ENCODE assay signal across 21 mouse cellular contexts in the genomic region with DNA sequence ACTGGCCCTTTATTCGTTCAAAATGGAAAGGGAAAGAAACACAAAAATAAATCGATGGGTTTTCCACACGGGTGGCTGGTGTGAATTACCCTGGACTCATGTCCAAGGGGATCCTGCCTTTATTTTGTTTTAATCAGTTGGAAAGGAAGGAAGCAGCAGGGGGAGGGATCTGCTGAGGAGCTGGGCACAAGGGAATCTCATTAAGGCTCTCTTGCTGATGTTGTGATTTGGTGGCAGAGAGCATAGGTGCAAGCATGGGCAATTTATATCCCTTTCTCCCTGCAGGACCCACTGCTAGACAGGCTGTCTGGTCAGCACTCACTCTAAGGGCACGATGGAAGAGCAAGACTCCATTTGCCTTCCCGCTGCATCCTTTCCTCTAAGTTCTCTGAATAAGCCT.
A peak's percentile ranks its signal among the peaks of the same experiment; 100 is the strongest.
DNase-seq lines count a peak whose midpoint lies in the region; ATAC-seq and TF ChIP-seq lines count a peak whose summit lies in the region.
"Had no signal": no experiment of that assay in that cellular context is flagged by ENCODE, and none has a peak within 500 bp of the region (broad histone marks: within the 10 kb centered on the region; RNA-seq: fewer than 3 reads in every experiment).

No protein-coding gene starts in this region.

- H3K4me3 ChIP-seq in hindbrain, embryonic 13.5 days = no peak overlapping the region
- no peak overlapping the region for H3K4me3 ChIP-seq in hindbrain, embryonic 12.5 days
- no peak overlapping the region for H3K4me3 ChIP-seq in forebrain, embryonic 16.5 days (replicated peaks; ENCODE audit: low read length)
- H3K4me3 ChIP-seq: heart, embryonic 10.5 days; left cerebral cortex, adult 2 months; limb, embryonic 10.5 days had no signal

- TF ChIP-seq CTCF in brain, embryonic 14.5 days (IDR thresholded peaks at IDR 0.05; ENCODE audit: borderline replicate concordance, extremely low read depth, insufficient read depth, insufficient read length) = no peak

- no peaks in the 10 kb centered on the region for H3K36me3 ChIP-seq in hindbrain, embryonic 13.5 days
- no peaks in the 10 kb centered on the region for H3K36me3 ChIP-seq in hindbrain, embryonic 12.5 days
- H3K36me3 ChIP-seq in forebrain, embryonic 16.5 days (ENCODE audit: control insufficient read depth, insufficient read depth) = no peaks in the 10 kb centered on the region
- H3K36me3 ChIP-seq: heart, embryonic 10.5 days; limb, embryonic 10.5 days had no signal

- peak; percentile 1 for DNase-seq in brain, adult 2 months (ENCODE audit: low read depth, low spot score)
- DNase-seq in brain, embryonic 14.5 days (ENCODE audit: low read depth) = peak; percentile 43
- no peak for DNase-seq in thymus, postnatal 36 days
- DNase-seq in frontal cortex, postnatal 10 days (ENCODE audit: low spot score in 2 of 2) = no peak
- DNase-seq: adrenal gland, postnatal 25 days; cerebellum, adult 9-10 months; gastrocnemius, postnatal 25 days; kidney, adult 8-10 months; kidney, postnatal 25 days; lung, adult 2 months; lung, postnatal 4 days; right cerebral cortex, adult 18-20 months; thymus, adult 18-20 months had no signal

- no peak for TF ChIP-seq POLR2A in brain, embryonic 14.5 days (IDR thresholded peaks at IDR 0.05; ENCODE audit: borderline replicate concordance, extremely low read depth, insufficient read depth, insufficient read length, poor library complexity, severe bottlenecking)

- no peaks in the 10 kb centered on the region for H3K9me3 ChIP-seq in hindbrain, embryonic 13.5 days
- H3K9me3 ChIP-seq in hindbrain, embryonic 12.5 days (replicated peaks) = 0 out of 2 replicates have a peak, but pooled peaks cover 6% of the 10 kb centered on the region
- H3K9me3 ChIP-seq in forebrain, embryonic 16.5 days (ENCODE audit: control insufficient read depth, low read length) = no peaks in the 10 kb centered on the region
- H3K9me3 ChIP-seq: heart, embryonic 10.5 days; limb, embryonic 10.5 days had no signal

- H3K27me3 ChIP-seq in hindbrain, embryonic 13.5 days = no peaks in the 10 kb centered on the region
- no peaks in the 10 kb centered on the region for H3K27me3 ChIP-seq in hindbrain, embryonic 12.5 days
- H3K27me3 ChIP-seq in forebrain, embryonic 16.5 days (replicated peaks; ENCODE audit: control insufficient read depth, insufficient read depth, low read length) = no peaks in the 10 kb centered on the region

- ATAC-seq in hindbrain, embryonic 13.5 days (ENCODE audit: low FRiP score) = no peak
- no peak for ATAC-seq in hindbrain, embryonic 12.5 days (ENCODE audit: low FRiP score)
- ATAC-seq in forebrain, embryonic 16.5 days = 0 out of 2 replicates have a peak, but pooled peaks have one; percentile 15
- ATAC-seq: inflammation-experienced regulatory T-cells, adult 6 months had no signal

- peaks cover 6% of the 10 kb centered on the region; the same call in 1 of the 2 replicates for H3K4me1 ChIP-seq in hindbrain, embryonic 13.5 days (replicated peaks)
- no peaks in the 10 kb centered on the region for H3K4me1 ChIP-seq in hindbrain, embryonic 12.5 days
- no peaks in the 10 kb centered on the region for H3K4me1 ChIP-seq in forebrain, embryonic 16.5 days (replicated peaks; ENCODE audit: control insufficient read depth, insufficient read depth, low read length)
- H3K4me1 ChIP-seq: limb, embryonic 10.5 days had no signal

- H3K9ac ChIP-seq in hindbrain, embryonic 13.5 days = no peak overlapping the region
- no peak overlapping the region for H3K9ac ChIP-seq in hindbrain, embryonic 12.5 days
- no peak overlapping the region for H3K9ac ChIP-seq in forebrain, embryonic 16.5 days (replicated peaks; ENCODE audit: low read depth, low read length)

- 32% methylated on average over 5 of the region's 5 CpGs for WGBS in hindbrain, embryonic 13.5 days
- 32% methylated on average over 5 of the region's 5 CpGs for WGBS in hindbrain, embryonic 12.5 days
- 18% methylated on average over 5 of the region's 5 CpGs for WGBS in forebrain, embryonic 16.5 days

- peak overlapping the region; percentile 18; the same call in 1 of the 2 replicates for H3K4me2 ChIP-seq in hindbrain, embryonic 13.5 days
- no peak overlapping the region for H3K4me2 ChIP-seq in hindbrain, embryonic 12.5 days (replicated peaks)
- no peak overlapping the region for H3K4me2 ChIP-seq in forebrain, embryonic 16.5 days (ENCODE audit: low read length)
- H3K4me2 ChIP-seq: liver, embryonic 11.5 days had no signal

- H3K27ac ChIP-seq in hindbrain, embryonic 13.5 days = no peak overlapping the region
- no peak overlapping the region for H3K27ac ChIP-seq in hindbrain, embryonic 12.5 days
- H3K27ac ChIP-seq in forebrain, embryonic 16.5 days (ENCODE audit: low read length) = no peak overlapping the region
- H3K27ac ChIP-seq: heart, embryonic 10.5 days; left cerebral cortex, adult 2 months; limb, embryonic 10.5 days had no signal

Comparison
In these comparisons a context has a peak if more than half of its experiments do, and no peak if none do; other contexts are left out.
1. DNase-seq: peak in brain, adult 2 months (single experiment) and brain, embryonic 14.5 days (single experiment); none in thymus, postnatal 36 days (0 of 2) and frontal cortex, postnatal 10 days (0 of 2).